Mouse (Mus musculus) urinary bladder, postnatal 14 days (tissue): Measurements from ENCODE around the gene Grin2b.

Experiments used
- DNase-seq: peaks from one replicate; pipeline ENCODE4 v3.0.0; 2021; ENCODE audit warnings: low spot score

Gene Grin2b

DNA sequence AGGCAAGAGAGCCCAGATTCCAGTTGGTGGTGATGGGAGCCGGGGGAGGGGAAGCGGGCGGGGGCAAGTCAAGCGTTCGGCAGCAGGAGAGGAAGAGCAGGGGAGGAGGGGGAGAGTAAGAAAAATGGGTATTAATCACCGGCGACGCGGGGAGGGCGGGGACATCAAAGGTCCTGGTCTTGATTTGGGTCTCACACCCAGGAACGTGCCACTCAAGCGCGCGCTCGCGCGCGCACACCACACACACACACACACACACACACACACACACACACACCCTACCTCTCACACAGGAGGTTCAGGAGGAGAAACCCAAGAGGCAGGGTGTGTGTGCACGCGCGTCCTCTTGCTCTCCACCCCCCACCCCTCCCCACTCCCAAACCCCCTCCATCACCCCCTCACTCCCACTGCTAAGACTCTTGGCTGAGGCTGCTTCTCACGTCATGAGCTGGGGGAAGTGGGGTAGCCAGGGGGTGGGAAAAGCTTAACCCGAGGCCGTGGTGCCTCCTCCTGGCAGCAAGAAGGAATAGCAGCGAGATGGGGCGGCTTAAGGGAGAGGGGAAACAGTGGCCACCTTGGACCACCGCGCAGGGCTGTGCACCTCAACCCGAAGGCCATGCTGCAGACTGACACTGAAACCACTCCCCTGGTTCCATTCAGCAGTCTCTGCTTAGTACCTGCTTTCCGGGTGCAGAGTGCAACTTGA, at the start of gene Grin2b:
Gene Grin2b (minus strand): TSS at position 321 of the 706 bp plus-strand sequence.
- no peak for DNase-seq

DNA sequence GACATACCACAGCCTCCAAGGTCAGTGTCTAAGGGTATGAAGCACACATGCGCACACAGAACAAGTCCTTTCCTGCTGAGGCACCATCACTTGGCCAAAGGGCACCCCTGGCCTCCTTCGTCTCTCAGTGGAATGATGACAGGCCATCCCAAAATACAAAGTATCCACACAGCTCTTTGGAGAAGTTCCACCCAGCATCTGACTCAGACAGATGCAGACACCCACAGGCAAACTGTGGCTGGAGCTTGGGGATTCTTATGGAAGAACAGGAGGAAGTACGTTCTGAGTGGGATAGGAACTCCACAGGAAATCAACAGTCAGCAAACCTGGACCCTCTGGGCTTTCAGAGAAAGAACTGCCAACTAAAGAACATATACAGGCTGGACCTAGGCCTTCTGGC, 48.6 kb upstream of the Grin2b start:
- DNase-seq: no peak

DNA sequence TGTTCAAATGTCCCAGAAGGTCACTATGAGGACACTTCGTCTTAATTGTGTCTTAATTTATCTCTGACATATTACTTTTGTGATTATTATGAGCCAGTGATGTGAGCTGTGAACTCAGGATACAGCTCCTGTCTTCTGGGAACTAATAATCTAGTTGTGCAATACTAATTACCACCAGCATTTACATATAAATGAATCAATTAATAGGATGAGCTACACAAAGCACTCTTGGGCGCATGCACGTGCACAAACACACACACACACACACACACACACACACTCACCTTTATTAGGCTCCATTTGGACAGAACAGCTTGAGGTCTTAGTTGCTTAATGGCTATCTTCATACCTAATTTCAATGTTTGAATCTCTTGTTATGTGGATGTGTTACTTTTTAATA, 37.1 kb upstream of the Grin2b start:
- DNase-seq: no peak

DNA sequence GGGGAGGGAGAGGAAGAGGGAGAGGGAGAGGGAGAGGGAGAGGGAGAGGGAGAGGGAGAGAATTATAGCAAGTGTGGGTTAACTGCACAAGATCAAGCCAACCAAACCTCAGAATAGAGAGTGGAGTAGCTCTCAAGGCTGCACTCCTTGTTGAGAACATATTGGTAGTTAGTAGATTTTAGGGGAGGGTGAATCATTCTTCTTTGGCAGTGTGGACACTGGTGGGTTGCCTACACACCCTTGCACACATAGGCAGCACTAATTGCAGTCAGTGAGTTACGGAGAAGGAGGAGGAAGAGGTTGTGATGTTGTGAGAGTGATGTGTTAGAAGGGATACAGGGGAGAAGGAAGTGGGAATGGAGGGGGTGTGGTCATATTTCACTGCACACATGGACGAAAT, 26.5 kb upstream of the Grin2b start:
- no peak for DNase-seq

DNA sequence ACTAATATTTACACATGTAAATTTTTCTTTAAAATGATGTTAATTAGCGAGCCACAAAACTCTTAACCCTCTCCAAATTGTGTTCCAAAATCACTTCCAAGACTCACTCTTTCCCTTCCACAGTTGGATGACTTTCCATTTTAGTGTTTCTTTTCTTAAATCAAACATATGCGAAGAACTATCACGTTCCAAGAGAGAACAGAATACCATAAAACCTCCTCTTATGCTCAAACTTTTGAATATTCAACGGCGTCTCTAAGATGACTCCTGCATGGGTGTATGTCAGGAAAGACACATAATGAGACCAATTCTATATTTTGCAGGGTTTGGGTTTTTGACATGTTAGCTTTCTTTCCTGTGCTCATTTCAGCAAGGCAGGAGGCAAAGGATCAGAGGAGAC, 21.3 kb upstream of the Grin2b start:
- no peak for DNase-seq

DNA sequence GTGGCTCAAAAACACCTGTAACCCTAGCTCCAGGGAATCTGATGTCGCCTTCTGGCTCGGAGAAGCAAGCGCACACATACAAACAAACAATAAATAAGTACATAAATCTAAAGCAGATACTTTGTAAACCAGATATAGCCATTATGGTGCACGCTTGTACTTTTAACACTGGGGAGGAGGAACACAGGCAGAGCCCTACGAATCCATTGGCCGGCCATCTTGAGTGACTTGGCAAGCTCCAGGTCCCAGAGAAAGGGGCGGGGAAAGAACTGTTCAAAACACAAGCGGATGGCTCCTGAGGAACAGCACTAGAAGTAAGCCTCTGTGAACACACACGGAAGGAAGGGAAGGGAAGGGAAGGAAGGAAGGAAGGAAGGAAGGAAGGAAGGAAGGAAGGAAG, 4.8 kb upstream of the Grin2b start:
- no peak for DNase-seq

DNA sequence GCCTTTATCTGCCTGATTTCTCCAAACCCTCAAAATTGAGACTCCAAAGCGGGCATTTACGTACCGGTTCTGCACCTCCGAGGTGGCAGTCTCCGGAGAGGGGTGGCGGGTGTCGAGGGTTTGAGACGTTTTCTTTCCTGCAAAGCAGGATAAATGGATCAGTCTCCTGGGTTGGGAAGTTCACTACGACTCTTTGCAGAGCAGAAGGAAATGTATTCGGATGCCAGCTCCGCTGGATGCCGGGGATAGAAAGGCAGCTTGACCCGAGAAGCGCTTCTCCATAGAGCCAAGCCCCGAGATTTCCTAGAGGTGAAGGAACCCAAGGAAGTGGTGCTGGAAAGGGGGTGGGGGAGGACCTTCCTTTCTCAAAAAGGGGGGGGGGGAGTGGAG, 515 bp downstream of the Grin2b start:
- DNase-seq: no peak

DNA sequence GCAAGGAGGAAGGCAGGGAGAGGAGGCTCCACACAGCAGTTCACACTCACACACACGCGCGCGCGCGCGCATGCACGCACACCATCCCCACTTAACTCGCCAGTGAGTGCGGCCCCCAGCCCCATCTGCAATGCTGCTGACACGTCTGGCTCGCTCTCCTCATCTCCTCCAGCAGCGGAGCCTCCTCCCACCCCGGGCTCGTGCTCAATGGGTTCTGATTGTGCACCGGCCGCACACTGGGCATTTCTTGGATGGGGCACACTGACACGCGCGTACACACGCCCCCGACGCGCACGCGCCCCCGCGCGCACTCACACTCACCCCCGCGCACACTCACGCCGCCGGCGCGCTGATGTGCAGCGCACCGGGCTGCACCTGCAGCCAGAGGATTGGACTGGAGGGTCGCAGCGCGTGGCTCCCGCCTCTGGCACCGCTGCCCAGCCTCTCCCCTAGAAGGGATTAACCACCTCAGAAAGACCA, 1.1 kb downstream of the Grin2b start:
- no peak for DNase-seq

DNA sequence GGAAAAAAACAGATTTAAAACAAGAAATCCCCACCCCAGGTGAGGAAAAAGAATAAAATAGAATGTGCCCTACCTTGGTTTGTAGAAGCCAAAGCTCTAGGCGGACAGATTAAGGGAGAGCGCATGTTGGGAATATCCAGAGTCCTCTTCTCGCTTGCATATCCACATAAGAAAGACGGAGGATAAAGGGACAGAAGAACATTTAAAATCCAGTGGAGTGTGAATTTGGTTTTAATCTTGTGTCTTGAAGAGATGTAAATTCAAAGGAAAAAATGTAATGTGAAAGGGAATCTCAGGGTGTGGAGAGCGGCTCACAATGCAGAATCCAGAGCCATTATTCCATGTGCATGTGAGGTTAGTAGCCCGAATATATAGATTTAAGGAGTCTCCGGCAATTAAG, 2.0 kb downstream of the Grin2b start:
- no peak for DNase-seq

DNA sequence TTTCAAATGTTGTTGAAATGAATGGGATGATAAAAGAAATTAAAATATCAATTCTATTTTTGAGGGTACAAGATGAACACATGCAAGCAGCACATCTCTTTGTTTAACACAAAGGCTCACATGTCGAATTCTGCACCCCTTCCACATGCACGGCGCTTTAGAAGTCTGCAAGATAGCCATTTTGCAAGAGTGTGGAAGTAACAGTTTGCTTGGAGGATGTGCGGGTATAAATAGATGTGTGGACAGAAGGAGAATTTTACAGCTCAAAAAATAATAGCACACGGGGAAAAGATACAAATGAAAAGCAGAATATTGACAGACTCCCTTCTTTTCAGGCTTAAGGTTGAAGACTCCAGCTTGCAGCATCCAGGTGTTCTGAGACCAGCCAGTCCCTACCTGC, 2.9 kb downstream of the Grin2b start:
- DNase-seq: no peak

DNA sequence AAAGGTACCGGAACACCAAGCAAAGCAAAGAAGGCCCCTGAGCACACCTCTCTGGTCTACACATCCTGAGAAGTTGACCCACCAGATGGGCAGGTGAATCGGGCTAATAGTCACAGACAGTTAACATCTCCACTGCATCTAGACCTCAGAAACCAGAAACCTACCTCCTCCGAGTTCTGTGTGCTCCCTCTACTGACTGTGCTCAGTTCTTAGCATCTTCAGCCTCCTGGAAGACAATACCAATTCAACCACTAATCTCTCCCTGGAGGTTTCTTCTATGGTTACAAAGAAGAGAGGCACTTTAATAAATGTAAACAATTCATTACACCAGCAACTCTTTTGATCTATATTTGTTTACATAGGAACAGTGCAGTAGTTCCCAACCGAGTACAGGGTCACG, 6.0 kb downstream of the Grin2b start:
- DNase-seq: no peak

DNA sequence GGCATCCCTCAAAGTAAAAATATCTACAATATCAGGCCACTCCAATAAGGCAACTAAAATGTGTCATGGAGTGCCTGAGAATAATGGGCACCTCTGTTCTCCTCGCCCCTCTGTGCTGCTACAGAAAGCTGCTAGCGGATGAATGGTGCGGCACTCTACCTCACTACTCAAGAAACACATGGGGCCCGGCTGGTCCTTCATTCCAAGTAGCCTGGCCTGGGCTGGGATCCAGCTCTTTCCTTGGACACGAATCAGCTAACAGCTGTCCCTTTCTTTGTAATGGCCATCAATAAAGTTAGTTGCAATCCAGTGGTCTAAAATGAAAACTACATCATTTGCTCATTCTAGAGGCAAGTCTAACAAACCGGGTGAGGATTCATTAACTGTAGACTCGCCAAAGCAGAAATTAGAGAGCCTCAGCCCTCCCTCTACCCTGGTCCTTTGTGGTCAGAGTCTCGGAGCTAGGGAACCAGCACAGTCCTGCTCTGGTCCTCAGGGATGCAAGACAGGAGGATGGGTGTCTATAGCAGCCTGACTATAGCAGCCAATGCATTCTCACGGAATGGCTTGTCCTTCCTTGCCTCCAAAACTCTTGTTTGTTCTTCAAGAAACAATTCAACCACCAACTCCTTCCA, 7.8 kb downstream of the Grin2b start:
- DNase-seq: no peak

DNA sequence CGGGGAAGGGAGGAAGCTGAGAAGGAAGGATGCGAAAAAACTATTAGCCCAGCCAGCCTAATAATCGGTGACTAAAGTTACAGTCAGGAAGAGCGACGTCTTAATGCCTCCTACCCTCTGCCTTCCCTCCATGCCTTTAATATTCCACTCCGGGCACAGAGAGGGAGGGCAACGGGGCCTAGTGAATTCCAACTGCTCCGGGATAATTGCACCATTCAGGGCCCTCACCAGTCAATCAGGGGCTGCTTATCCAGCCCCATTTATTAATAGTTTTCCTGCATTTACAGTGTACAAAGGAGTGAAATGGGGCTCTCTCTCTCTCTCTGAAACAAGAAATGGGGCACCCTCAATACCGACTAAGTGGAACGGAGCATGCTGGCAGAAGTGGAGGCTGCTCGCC, 11.2 kb downstream of the Grin2b start:
- DNase-seq: no peak

DNA sequence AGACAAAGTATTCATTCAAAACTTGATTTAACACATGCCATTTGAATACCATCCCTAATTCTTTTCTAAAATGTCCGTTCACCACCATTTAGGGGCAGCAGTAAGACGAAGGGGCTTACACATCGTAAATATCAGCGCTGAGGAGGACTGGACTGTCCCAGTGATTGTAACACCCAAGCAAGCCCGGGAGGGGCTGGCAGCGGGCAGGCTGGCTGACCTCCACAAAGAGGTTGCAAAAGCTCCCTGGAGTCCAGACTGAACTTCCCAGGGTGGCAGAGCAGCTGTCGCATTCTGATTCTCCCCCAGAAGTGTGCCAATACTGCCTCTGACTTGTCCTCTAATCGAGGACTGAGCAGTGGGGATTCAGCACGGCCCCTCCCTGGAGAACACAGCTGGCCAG, 19.9 kb downstream of the Grin2b start:
- no peak for DNase-seq

DNA sequence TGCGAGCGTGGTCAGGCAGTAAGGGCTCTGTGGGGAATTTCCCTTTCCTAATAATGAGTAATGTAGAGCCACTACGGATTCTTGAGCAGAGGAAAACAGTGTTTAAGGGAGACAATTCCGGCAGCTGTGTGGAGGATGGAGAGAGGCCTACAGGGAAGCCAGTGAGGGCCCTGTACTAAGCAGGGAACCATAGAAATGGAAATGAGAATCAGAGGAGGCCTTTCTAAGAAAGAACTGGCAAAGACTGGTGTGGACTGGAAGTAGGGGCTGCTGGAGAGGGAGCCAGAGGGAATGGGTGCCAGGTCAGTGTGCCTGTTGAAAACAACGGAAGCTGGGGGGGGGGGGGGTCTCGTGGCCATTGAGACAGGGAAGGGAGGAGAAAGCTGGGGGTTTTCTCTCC, 23.2 kb downstream of the Grin2b start:
- no peak for DNase-seq

DNA sequence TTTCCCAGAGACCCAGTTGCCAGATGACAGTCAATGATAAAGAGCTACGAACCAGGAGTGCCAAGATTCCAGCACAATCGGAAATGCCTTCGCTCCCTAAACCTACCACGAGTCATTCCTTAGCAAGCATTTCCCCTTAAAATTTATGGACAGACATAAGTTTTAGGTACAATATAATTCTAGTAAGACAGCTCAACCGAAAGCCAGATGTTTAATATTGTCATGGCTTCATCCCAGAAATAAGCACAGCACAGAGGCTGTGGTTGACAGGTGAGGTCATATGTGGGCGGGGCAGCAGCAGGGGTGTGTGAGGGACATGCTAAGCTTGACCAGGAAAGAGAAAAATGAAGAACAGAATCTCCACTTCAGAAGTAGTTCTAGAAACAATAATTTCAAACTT, 33.3 kb downstream of the Grin2b start:
- no peak for DNase-seq

DNA sequence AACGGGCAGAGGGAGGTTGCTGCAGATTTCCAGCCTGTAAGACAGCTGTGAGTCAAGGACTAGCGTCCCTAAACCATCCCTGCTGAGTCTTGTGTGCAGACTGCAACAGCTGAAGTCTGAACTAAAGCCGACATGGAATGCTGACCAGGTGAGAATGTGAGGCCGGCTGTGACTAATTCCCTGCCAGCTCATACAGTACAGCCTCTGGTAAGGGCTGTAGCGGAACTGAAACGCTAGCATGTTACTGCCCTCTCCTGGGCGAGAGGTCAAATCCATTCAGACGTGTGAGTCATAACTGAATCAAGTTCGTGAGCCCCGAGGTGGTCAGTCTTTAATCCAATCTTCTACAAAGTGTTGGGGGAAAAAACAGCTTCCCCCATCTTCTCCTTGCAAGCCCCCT, 42.9 kb downstream of the Grin2b start:
- DNase-seq: peak; percentile 57

DNA sequence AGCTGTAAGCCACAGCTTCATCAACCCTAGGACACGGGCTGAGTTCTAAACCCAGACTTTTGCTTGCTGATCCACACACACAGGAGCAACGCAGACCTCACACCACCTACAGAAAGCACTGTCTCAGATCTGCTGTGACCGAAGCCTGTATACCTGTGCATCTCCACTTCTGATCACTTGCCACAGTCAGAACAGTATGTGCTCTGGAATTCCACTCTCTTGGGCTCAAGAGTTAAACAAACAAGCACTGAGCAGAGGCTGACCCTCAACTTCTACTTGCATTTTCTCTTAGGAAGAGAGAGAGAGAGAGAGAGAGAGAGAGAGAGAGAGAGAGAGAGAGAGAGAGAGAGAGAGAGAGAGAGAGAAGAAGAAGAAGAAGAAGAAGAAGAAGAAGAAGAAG, 50.7 kb downstream of the Grin2b start:
- no peak for DNase-seq

DNA sequence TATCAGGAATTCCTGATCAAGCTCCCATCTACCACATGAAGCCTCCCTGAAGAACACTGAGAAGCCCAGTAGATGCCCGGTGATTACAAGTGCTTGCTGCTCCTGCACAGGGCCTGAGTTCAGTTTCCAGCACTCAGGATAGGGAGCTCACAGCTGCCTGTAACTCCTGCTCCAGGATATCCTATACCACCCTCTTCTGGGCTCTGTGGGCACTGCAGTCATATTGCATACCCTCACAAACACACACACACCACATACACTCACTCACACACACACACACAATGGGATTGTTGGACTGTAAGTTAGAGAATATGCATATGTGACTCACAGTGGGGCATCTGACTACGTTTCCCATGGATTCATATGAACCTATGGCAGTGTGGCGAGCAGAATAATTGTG, 55.9 kb downstream of the Grin2b start:
- no peak for DNase-seq

DNA sequence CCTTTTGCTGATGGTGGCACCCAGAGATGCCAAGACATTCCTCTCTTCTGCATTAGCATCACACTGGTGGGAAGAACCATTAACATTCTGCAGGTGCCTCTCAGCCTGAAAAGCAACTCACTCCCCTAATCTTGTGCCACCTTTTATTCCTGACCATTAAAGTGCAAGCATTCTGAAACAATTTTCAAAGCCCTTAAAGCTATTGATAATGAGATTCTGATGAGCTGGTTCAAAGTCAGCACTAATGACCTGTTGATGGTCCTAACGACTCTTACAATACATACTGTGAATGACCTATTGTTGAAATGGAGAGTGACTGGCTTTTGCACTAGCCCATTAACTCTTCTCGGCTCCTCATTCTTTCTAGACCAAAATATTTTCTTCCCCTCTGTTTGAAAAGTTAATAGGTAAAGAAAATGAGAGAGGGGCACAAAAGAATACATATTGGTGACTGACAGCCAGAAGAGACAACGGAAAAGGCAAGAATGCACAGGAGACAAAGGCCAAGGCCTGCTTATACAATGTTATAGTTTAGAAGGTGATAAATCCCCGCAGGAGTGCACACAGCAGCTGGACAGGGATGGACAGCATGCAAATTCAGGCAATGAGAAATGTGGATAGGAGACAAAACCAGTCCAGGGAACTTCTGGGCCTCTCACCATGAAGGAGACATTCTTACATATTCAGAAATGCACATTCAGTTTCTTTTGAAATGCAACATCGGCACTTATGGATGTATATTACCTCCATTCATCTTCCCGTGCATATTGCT, 59.5 kb downstream of the Grin2b start:
- no peak for DNase-seq

DNA sequence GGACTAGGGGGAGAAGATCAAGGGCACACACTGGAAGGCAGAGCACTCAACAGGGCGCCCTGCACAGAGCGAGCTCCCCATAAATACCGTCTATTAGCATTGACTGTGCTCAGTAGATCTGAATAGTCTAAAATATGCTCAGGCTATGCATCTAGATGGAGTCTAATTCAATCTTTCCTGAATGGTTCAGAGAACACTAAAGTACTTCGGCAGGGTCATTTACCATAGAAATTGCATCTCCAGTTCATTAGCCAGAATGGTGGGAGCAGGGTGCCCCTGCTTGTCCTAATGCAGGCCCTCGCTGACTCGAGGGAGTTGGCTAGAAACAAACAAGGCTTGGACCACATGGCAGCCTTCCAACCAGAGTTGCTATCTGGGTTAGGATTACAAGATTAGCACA, 64.1 kb downstream of the Grin2b start:
- no peak for DNase-seq

DNA sequence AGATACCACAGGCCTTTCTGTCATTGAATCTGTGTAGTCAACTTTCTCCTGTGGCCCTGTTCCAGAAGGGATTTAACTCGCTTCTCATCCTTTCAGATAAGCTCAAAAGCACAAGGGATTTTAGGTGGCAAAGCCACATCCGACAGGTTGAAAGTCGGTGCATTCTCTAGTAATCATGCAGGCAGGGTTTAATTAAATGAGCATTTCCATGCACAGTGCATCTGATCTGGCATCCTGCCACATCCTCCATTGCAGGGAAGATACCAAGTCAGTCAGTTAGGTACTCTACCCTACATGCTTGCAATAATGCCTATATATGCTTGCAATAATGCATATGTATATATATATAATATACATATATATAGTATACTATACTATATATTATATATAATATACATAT, 64.8 kb downstream of the Grin2b start:
- no peak for DNase-seq

DNA sequence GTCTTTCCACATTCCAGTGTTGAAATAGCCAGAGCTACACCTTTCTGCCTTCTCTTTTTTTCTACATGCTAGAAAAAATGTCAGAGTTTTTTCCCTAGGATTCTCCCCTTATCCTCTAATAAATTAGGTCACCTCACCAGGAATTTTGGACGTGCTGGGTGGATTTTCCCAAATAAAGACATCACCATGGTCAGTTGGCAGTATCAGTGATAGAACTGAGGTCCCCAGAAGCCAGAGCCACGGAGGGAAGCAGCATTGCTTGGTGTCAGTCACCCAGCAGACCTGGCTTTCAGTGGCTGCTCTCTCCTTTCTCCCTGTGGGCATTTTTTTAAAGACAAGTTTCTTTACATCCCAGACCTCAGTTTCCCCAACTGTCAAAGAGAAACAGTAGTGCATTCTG, 68.1 kb downstream of the Grin2b start:
- DNase-seq: no peak
